Mouse (Mus musculus) heart, postnatal 0 days (tissue): ENCODE measurements around the gene Ank.

Source experiments
- CTCF ChIP-seq: IDR thresholded peaks from 2 replicates; pipeline ENCODE4 v1.5.1; 2016; ENCODE audit warnings: antibody characterized with exemption, control low read depth, low read depth
- EP300 ChIP-seq: IDR thresholded peaks from 2 replicates; pipeline ENCODE4 v1.6.1; 2016; ENCODE audit warnings: antibody characterized with exemption, low read depth

DNA sequence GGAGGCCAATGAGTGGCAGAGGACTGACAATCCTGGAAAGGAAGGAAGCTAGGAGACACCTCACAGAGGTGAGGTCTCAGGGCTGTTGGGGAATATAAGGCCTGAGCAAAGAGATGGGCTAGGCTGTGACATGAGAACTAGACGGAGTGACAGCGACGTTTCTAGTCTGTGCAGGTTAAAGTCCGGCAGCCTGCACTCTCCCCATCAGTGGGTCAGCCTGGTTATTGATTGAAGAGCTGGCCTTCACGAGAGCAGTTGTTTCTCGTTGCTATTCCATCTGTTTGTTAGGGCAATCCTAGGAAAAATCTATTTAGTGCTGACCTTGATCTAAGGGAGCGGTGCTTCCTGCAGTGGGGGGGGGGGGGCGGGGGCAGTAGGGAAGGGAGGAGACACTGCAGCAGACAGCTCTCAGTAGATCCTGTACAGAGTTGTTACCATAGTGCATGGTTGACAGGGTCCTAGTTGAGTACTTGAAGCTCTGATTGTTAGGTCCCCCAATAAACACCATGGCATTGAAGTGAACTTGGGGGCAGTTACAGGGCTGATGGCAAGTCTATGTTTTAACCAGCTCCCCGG lies 21.6 kb upstream of the Ank start:
- TF ChIP-seq CTCF, result no peak
- TF ChIP-seq EP300, result no peak
